Mouse (Mus musculus): ENCODE measurements at regions not wholly inside any gene's neighbourhood (a gene's known extent, or its start where the extent isn't known, plus 50 kb on each side); places are given as distances from the start of the nearest gene placed in this dataset.

GRCm38 (mm10) chr2:30743976-30744620, 59.4 kb downstream of the 1700001O22Rik start:
- CTCF ChIA-PET: no interaction called here

GRCm38 (mm10) chr2:30743265-30743846, 60.1 kb downstream of the 1700001O22Rik start:
- CTCF ChIA-PET: interaction anchor here (0.7 kb wide), 1 partner anchor 79 kb away, joined by 4 read pairs; no protein-coding TSS in a partner anchor

- CTCF ChIA-PET: no interaction called here
Measured at GRCm38 (mm10) chr2:30741450-30741849, 62.0 kb downstream of the 1700001O22Rik start.

- CTCF ChIA-PET: no interaction called here
Measured at GRCm38 (mm10) chr2:30737759-30738158, 65.7 kb downstream of the 1700001O22Rik start.

GRCm38 (mm10) chr2:30736705-30737104, 66.8 kb downstream of the 1700001O22Rik start:
- CTCF ChIA-PET: no interaction called here

- CTCF ChIA-PET: no interaction called here
Measured at GRCm38 (mm10) chr2:30736236-30736635, 67.2 kb downstream of the 1700001O22Rik start.

- CTCF ChIA-PET: interaction anchor here (0.7 kb wide), 2 partner anchors 138 to 201 kb away, joined by 5 to 6 read pairs; no protein-coding TSS in a partner anchor
Measured at GRCm38 (mm10) chr2:30733853-30734252, 69.6 kb downstream of the 1700001O22Rik start.

- CTCF ChIA-PET: interaction anchor here (0.8 kb wide), 1 partner anchor 10 kb away, joined by 4 read pairs; no protein-coding TSS in a partner anchor
Measured at GRCm38 (mm10) chr2:30731832-30732231, 71.6 kb downstream of the 1700001O22Rik start.

- CTCF ChIA-PET: no interaction called here
Measured at GRCm38 (mm10) chr2:30727948-30728347, 75.5 kb downstream of the 1700001O22Rik start.

- CTCF ChIA-PET: no interaction called here
Measured at GRCm38 (mm10) chr2:30725601-30726489, 77.6 kb downstream of the 1700001O22Rik start.

- CTCF ChIA-PET: no interaction called here
Measured at GRCm38 (mm10) chr2:30725186-30725585, 78.3 kb downstream of the 1700001O22Rik start.

GRCm38 (mm10) chr2:30724521-30724920, 78.9 kb downstream of the 1700001O22Rik start:
- CTCF ChIA-PET: no interaction called here

- CTCF ChIA-PET: no interaction called here
Measured at GRCm38 (mm10) chr2:30723059-30723587, 80.3 kb downstream of the 1700001O22Rik start.

GRCm38 (mm10) chr2:30722263-30723050, 81.0 kb downstream of the 1700001O22Rik start:
- CTCF ChIA-PET: interaction anchor here (0.6 to 0.7 kb wide), 2 partner anchors 9 to 14 kb away, joined by 3 to 4 read pairs; no protein-coding TSS in a partner anchor

GRCm38 (mm10) chr2:30721473-30722262, 81.8 kb downstream of the 1700001O22Rik start:
- CTCF ChIA-PET: interaction anchor here (0.6 to 0.7 kb wide), 2 partner anchors 10 to 24 kb away, joined by 4 to 8 read pairs; no protein-coding TSS in a partner anchor

GRCm38 (mm10) chr2:30721048-30721461, 82.4 kb downstream of the 1700001O22Rik start:
- CTCF ChIA-PET: interaction anchor here (0.5 to 0.9 kb wide), 3 partner anchors 10 to 86 kb away, joined by 3 to 14 read pairs (median 8); no protein-coding TSS in a partner anchor

GRCm38 (mm10) chr2:30720291-30720690, 83.2 kb downstream of the 1700001O22Rik start:
- CTCF ChIA-PET: interaction anchor here (0.5 to 0.9 kb wide), 3 partner anchors 10 to 86 kb away, joined by 3 to 19 read pairs (median 14); no protein-coding TSS in a partner anchor

GRCm38 (mm10) chr2:30719611-30720290, 83.7 kb downstream of the 1700001O22Rik start:
- CTCF ChIA-PET: interaction anchor here (0.6 to 0.9 kb wide), 2 partner anchors 11 to 26 kb away, joined by 3 to 19 read pairs; no protein-coding TSS in a partner anchor

GRCm38 (mm10) chr2:30718741-30719381, 84.6 kb downstream of the 1700001O22Rik start:
- CTCF ChIA-PET: interaction anchor here (0.5 to 0.8 kb wide), 3 partner anchors 20 to 117 kb away, joined by 3 to 6 read pairs (median 3); no protein-coding TSS in a partner anchor
